15 mouse cellular contexts compared by ENCODE assay signal in genomic region chr7:57482896-57483295, GRCm38 (mm10). TPM values are rescaled to one million over a fixed set of nuclear protein-coding genes. Genes with fewer than 3 reads are reported as not detected.
DNase-seq lines count a peak whose midpoint lies in the region; ATAC-seq and TF ChIP-seq lines count a peak whose summit lies in the region.
"Had no signal": no experiment of that assay in that cellular context is flagged by ENCODE, and none has a peak within 500 bp of the region (broad histone marks: within the 10 kb centered on the region; RNA-seq: fewer than 3 reads in every experiment).

No protein-coding gene starts in this region.

- intact Hi-C loops in heart, adult 2 months (cut with DNase I) = no loop called here

- TF ChIP-seq EP300 in heart, adult 2 months (IDR thresholded peaks at IDR 0.05; ENCODE audit: insufficient read depth, low read depth, low read length) = no peak

- TF ChIP-seq CTCF in heart, adult 2 months (IDR thresholded peaks at IDR 0.05) = peak; percentile 38
- TF ChIP-seq CTCF in liver, adult 2 months (IDR thresholded peaks at IDR 0.05; ENCODE audit: low read depth, low read length) = no peak
- peak; percentile 53 for TF ChIP-seq CTCF in forebrain, postnatal 0 days (IDR thresholded peaks at IDR 0.05; ENCODE audit: low read depth)

- H3K4me2 ChIP-seq in liver, embryonic 11.5 days = no peak overlapping the region
- no peak overlapping the region for H3K4me2 ChIP-seq in forebrain, postnatal 0 days (ENCODE audit: low read depth)
- H3K4me2 ChIP-seq: hindbrain, embryonic 15.5 days; limb, embryonic 12.5 days; neural tube, embryonic 12.5 days had no signal

- no peaks in the 10 kb centered on the region for H3K27me3 ChIP-seq in heart, adult 2 months (ENCODE audit: control insufficient read depth, insufficient read depth, low read length)
- H3K27me3 ChIP-seq in liver, adult 2 months (ENCODE audit: control insufficient read depth, insufficient read depth, low read length) = no peaks in the 10 kb centered on the region
- no peaks in the 10 kb centered on the region for H3K27me3 ChIP-seq in liver, embryonic 11.5 days (replicated peaks; ENCODE audit: control insufficient read depth, insufficient read depth, low read length)
- no peaks in the 10 kb centered on the region for H3K27me3 ChIP-seq in forebrain, postnatal 0 days (ENCODE audit: insufficient read depth, low read length)
- H3K27me3 ChIP-seq: hindbrain, embryonic 15.5 days; limb, embryonic 12.5 days; neural tube, embryonic 12.5 days had no signal

- DNase-seq in heart, adult 2 months = no peak
- no peak for DNase-seq in heart, postnatal 4 days
- peak; percentile 17 for DNase-seq in liver, adult 2 months (ENCODE audit: extremely low read depth, low read depth, low spot score)
- no peak for DNase-seq in liver, embryonic 11.5 days (ENCODE audit: low spot score)
- DNase-seq in MN1 (ENCODE audit: low spot score) = peak; percentile 11
- peak; percentile 62 for DNase-seq in forebrain, postnatal 0 days
- DNase-seq in right cerebral cortex, adult 18-20 months = no peak
- DNase-seq in adrenal gland, adult 2 months = no peak
- DNase-seq: adrenal gland, postnatal 10 days; lung, postnatal 10 days had no signal

- H3K4me3 ChIP-seq in heart, adult 2 months = no peak overlapping the region
- H3K4me3 ChIP-seq in liver, adult 2 months (ENCODE audit: insufficient read depth, low read depth, low read length) = no peak overlapping the region
- no peak overlapping the region for H3K4me3 ChIP-seq in liver, embryonic 11.5 days (ENCODE audit: low read depth, low read length)
- H3K4me3 ChIP-seq in forebrain, postnatal 0 days (ENCODE audit: low read depth, low read length) = no peak overlapping the region
- H3K4me3 ChIP-seq: hindbrain, embryonic 15.5 days; limb, embryonic 12.5 days; neural tube, embryonic 12.5 days had no signal

- ATAC-seq in liver, embryonic 11.5 days (replicated peaks; ENCODE audit: low FRiP score) = no peak
- no peak; the same call in 1 of the 2 replicates for ATAC-seq in forebrain, postnatal 0 days

- H3K9ac ChIP-seq in heart, adult 2 months (ENCODE audit: low read depth, low read length) = no peak overlapping the region
- no peak overlapping the region for H3K9ac ChIP-seq in liver, adult 2 months (ENCODE audit: low read depth, low read length)
- no peak overlapping the region for H3K9ac ChIP-seq in liver, embryonic 11.5 days (ENCODE audit: low read depth, low read length)
- no peak overlapping the region for H3K9ac ChIP-seq in forebrain, postnatal 0 days
- H3K9ac ChIP-seq: hindbrain, embryonic 15.5 days; limb, embryonic 12.5 days; neural tube, embryonic 12.5 days had no signal

- H3K36me3 ChIP-seq in heart, adult 2 months (ENCODE audit: control insufficient read depth, insufficient read depth, low read length) = no peaks in the 10 kb centered on the region
- no peaks in the 10 kb centered on the region for H3K36me3 ChIP-seq in liver, adult 2 months (ENCODE audit: control insufficient read depth, insufficient read depth, low read length)
- no peaks in the 10 kb centered on the region for H3K36me3 ChIP-seq in liver, embryonic 11.5 days (ENCODE audit: control insufficient read depth, insufficient read depth, low read length)
- no peaks in the 10 kb centered on the region for H3K36me3 ChIP-seq in forebrain, postnatal 0 days (ENCODE audit: insufficient read depth)
- H3K36me3 ChIP-seq: hindbrain, embryonic 15.5 days; limb, embryonic 12.5 days; neural tube, embryonic 12.5 days had no signal

- H3K27ac ChIP-seq in heart, adult 2 months = no peak overlapping the region
- no peak overlapping the region for H3K27ac ChIP-seq in liver, adult 2 months (replicated peaks; ENCODE audit: insufficient read depth, low read depth, low read length)
- H3K27ac ChIP-seq in liver, embryonic 11.5 days (ENCODE audit: low read depth, low read length) = no peak overlapping the region
- no peak overlapping the region for H3K27ac ChIP-seq in forebrain, postnatal 0 days (ENCODE audit: low read depth, low read length)
- H3K27ac ChIP-seq: hindbrain, embryonic 15.5 days; limb, embryonic 12.5 days; neural tube, embryonic 12.5 days had no signal

- no peaks in the 10 kb centered on the region for H3K9me3 ChIP-seq in liver, embryonic 11.5 days (ENCODE audit: control insufficient read depth, low read length)
- H3K9me3 ChIP-seq in forebrain, postnatal 0 days (ENCODE audit: low read length) = no peaks in the 10 kb centered on the region
- H3K9me3 ChIP-seq: hindbrain, embryonic 15.5 days; limb, embryonic 12.5 days; neural tube, embryonic 12.5 days had no signal

- H3K79me2 ChIP-seq in heart, adult 2 months (replicated peaks; ENCODE audit: control insufficient read depth, insufficient read depth, low read length) = no peaks in the 10 kb centered on the region
- H3K79me2 ChIP-seq in liver, adult 2 months (ENCODE audit: control insufficient read depth, insufficient read depth, low read length) = no peaks in the 10 kb centered on the region

- no peaks in the 10 kb centered on the region for H3K4me1 ChIP-seq in heart, adult 2 months (ENCODE audit: control insufficient read depth, insufficient read depth, low read length)
- no peaks in the 10 kb centered on the region for H3K4me1 ChIP-seq in liver, adult 2 months (ENCODE audit: control insufficient read depth, insufficient read depth, low read length)
- H3K4me1 ChIP-seq in liver, embryonic 11.5 days (replicated peaks; ENCODE audit: control insufficient read depth, insufficient read depth, low read length) = no peaks in the 10 kb centered on the region
- H3K4me1 ChIP-seq in forebrain, postnatal 0 days (ENCODE audit: insufficient read depth) = no peaks in the 10 kb centered on the region
- H3K4me1 ChIP-seq: hindbrain, embryonic 15.5 days; limb, embryonic 12.5 days; neural tube, embryonic 12.5 days had no signal

- TF ChIP-seq POLR2A in heart, adult 2 months (IDR thresholded peaks at IDR 0.05; ENCODE audit: insufficient read depth, low read depth, low read length) = no peak
- TF ChIP-seq POLR2A in liver, adult 2 months (IDR thresholded peaks at IDR 0.05; ENCODE audit: extremely low read depth, insufficient read depth, low read length) = no peak

RNA-seq across cellular contexts. Expression of gene Gabra5, which starts 27.0 kb away (rescaled TPM):
- total RNA-seq in heart, adult 2 months (2021) = not detected
- polyA plus RNA-seq in heart, adult 2 months (2012; rRNA removed) = not detected in 2 replicates
- not detected for total RNA-seq in heart, postnatal 4 days (2021)
- total RNA-seq in liver, adult 2 months (2014; rRNA removed) = not detected in 2 replicates
- not detected in 2 replicates for polyA plus RNA-seq in liver, adult 2 months (2012; rRNA removed)
- 0.40 and 1.0 TPM in 2 replicates for polyA plus RNA-seq in liver, embryonic 11.5 days (2014; fragmentation: Nextera tagmentation; extraction: Ambion mirVana)
- 102 and 105 TPM in 2 replicates for total RNA-seq in forebrain, postnatal 0 days (2014; rRNA removed)
- polyA plus RNA-seq in forebrain, postnatal 0 days (2015; fragmentation: Nextera tagmentation; extraction: Ambion mirVana) = 108 and 115 TPM in 2 replicates
- under 1 TPM; 0.14 to 0.17 TPM for total RNA-seq in adrenal gland, adult 2 months (2021)
- not detected in 2 replicates for polyA plus RNA-seq in adrenal gland, adult 2 months (2012; rRNA removed)
- total RNA-seq: heart, adult 8-10 months had no signal
- polyA plus RNA-seq: large intestine, adult 2 months had no signal

Comparison
In these comparisons a context has a peak if more than half of its experiments do, and no peak if none do; other contexts are left out.
1. DNase-seq: peak in liver, adult 2 months (single experiment), MN1 (single experiment) and forebrain, postnatal 0 days (single experiment); none in heart, adult 2 months (0 of 2), heart, postnatal 4 days (single experiment), liver, embryonic 11.5 days (single experiment), right cerebral cortex, adult 18-20 months (single experiment) and adrenal gland, adult 2 months (single experiment).
2. RNA of gene Gabra5, which starts 27.0 kb away (total RNA-seq): 102 to 105 TPM in forebrain, postnatal 0 days; 0.14 to 0.17 TPM in adrenal gland, adult 2 months, not detected in heart, postnatal 4 days, not detected in heart, adult 2 months and not detected in liver, adult 2 months; every median in the first group is over 10 times any median in the second.